Mouse (Mus musculus): ENCODE data around the gene Ppp1ca. TPM values are rescaled to one million over a fixed set of nuclear protein-coding genes. Genes with fewer than 3 reads are reported as not detected.

The Ppp1ca gene
- polyA plus RNA-seq, 1 experiment, result 609 TPM

DNA sequence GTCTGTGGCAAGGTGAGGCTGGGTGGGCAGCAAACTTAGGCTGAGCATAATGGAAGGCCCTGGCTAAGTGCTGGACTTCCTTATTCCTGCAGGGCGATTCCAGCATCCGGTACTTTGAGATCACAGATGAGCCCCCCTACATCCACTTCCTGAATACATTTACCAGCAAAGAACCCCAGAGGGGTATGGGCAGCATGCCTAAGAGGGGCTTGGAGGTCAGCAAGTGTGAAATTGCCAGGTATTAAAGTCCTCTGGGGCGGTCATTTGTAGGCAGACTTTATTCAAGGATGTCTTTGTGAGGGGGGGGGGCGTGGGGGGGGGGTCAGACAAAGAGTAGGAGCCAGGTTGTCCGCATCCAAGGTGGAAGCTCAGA, 40.4 kb upstream of the Ppp1ca start:
- TF ChIP-seq GATA1 (IDR thresholded peaks at IDR 0.05; ENCODE audit: low read length), result no peak

DNA sequence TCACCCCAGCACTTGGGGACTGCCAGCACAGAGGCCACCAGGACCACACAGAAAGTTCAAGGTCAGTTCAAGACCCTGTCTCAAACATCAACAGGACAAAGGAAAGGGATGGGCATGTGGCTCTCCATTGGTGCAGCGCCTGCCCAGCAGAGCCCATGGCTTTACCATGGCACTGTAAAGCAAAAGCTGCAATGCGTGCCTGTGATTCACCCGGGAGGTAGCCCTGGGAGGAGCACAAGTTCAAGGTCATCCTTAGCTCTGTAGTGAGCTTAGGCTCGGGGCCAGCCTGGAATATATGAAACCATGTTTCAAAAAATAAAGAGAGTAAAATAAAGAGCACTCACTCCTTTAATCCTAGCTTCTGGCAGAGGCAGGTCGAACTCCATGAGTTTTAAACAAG, 40.0 kb upstream of the Ppp1ca start:
- no peak for TF ChIP-seq GATA1 (IDR thresholded peaks at IDR 0.05; ENCODE audit: low read length)

DNA sequence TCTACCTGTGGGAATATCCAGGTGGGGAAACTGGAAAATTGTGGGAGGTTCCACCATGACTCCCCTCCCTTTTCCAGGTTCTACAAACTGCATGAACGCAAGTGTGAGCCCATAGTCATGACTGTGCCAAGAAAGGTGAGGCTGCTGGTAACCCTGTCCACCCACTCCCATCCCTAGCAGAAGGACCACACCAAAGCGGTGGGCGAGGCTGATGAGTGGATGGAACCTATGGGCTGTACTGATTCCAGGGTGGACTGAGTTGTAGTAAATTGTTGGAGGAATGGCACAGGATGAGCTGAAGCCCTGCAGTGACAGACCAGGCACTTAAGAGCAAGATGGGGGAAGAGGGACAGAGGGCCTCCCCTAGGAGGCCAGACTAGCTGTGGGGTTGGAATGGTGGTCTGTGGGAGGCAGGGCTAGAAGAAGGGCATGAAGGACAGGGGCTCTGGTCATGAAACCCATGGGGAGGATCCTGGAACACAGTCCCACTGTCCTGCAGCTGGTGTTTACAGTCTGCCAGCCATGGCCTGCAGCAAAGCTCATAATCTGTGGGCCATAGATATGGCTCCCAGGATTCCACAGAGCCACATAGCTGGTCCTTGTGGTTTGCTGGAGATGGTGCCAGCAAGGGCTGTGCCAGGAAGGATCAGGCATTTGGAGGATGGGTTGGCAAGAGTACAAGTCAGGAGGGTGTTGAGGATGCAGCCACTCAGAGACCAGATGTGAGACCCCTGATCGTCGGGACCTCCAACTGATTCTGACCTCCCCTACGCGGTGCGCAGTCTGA, 39.2 kb upstream of the Ppp1ca start:
- no peak for TF ChIP-seq GATA1 (IDR thresholded peaks at IDR 0.05; ENCODE audit: low read length)

DNA sequence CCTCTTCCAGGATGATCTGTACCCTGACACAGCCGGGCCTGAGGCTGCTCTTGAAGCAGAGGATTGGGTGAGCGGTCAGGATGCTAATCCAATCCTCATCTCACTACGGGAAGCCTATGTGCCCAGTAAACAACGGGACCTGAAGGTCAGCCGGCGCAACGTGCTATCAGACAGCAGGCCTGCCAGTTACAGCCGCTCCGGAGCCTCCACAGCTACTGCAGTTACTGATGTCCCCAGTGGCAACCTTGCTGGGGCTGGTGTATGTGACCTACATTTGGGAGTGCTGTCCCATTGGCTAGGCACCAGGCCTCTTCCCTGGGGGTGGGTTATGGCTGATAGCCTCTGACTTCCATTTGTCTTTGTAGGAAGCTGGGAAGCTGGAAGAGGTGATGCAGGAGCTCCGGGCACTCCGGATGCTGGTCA, 38.6 kb upstream of the Ppp1ca start, which contains the start of gene Ptprcap:
Gene Ptprcap, plus strand, starts transcription at position 373 of the 423 bp plus-strand sequence.
- TF ChIP-seq GATA1 (IDR thresholded peaks at IDR 0.05; ENCODE audit: low read length), result no peak

DNA sequence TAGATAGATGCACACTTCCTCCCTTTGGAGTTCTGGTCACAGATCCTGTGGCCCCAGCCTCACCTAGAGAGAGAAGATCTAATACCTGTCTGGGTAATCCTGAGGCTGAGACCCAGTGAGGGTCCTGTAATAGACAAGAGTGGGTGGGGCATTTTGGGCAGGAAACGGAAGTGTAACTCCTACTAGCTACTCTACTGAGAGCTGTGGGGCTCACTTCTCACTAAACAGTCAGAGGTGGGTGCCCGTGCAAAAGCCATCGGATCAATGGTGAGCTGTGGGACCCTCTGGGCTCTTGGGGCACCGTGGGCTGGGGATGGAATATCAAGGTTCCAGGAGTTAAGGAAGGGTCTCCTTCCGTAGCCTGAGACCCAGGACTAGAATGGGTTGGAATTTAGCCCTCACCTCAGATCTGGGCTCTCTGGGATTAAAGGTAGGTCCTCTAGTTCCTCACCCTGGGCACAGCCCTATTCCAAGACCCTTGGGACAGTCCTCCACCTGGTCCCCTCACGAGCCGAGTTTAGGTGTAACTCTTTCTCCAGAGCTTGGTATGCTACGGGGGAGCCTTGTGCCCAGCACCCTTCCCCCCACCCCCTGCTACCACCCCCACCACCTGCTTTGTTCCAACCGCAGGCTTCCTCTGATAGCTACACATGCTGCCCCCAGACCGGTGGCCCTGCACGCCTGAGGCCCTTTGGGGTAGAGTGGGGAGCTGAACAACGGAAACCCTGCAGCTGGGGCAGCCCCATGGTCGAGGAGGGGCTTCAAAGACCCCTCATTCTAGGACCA, 37.2 kb upstream of the Ppp1ca start:
- no peak for TF ChIP-seq GATA1 (IDR thresholded peaks at IDR 0.05; ENCODE audit: low read length)

DNA sequence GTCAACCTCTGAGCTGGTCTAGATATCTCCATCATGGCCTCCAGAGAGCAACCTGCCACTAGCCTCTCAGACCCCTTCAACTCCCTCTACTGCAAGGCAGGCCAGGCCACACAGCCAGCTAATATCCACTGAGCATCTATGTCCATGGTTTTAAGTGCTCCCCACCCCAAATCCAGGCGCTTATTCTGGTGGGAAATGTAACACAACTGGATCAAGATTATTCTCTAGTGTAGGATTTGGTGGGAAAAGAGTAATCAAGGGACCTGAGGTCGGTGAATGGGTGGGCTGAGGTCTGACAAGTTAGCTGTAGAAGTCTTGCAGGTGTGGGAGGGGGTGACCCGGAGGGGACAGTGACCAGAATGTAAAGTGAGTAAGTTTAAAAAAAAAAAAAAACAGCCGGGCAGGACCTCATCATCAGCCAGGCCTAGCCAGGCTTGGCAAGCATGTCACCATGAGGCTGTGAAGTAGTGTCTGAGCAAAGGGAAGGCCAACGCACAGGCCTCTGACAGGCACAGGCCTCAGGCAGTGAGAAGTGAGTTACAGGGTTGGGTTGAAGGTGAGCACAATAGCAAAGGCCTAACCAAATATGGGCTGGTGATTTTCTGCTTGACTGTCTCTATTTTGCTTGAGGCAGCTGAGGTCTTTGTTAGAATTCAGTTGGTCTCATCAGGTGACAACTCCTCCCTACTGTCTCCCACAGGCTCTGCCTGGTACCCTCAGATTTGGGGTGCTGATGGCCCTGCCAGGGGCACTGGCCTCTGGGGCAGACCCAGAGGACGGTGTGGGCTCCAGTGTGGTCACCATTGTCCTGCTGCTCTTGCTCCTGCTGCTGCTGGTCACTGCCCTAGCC, 36.4 kb upstream of the Ppp1ca start:
- no peak for TF ChIP-seq GATA1 (IDR thresholded peaks at IDR 0.05; ENCODE audit: low read length)

DNA sequence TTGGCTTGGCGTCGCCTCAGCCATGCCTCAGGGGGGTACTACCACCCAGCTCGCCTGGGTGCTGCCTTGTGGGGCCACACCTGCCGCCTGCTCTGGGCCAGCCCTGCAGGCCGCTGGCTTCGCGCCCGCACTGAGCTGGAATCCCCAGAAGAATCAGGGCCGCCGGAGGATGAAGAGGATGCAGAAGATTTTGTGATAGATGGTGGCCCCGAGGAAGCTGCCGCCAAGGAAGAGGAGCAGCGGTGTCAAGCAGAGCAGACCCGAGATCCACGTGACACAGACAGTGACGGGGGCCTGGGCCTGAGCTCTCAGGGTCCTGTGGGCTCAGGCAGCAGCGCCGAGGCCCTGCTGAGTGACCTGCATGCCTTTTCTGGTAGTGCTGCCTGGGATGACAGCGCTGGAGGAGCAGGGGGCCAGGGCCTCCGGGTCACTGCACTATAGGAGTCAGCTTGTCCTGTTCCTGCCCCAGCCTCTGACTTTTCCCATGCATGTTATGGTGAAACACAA, 35.7 kb upstream of the Ppp1ca start:
- TF ChIP-seq GATA1 (IDR thresholded peaks at IDR 0.05; ENCODE audit: low read length), result no peak

DNA sequence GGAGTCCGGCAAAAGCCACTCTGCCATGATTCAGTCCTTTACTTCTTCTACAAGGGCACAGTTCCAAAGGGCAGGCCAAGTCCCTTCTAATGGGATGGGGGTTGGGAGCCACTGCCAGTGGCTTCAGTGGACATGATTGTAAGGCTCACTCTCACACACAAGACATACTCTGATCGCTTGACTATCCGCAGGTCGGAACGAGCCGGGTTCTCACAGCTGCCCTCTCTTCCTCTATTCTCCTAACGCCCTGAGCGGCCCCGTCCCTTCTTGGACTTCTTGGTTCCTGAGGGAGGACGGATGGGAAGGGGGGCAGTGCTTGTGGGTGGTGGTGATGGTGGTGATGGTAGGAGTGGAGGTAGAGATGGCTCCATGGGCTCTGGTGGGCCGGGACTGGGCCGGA, 35.1 kb upstream of the Ppp1ca start:
- TF ChIP-seq GATA1 (IDR thresholded peaks at IDR 0.05; ENCODE audit: low read length), result no peak

DNA sequence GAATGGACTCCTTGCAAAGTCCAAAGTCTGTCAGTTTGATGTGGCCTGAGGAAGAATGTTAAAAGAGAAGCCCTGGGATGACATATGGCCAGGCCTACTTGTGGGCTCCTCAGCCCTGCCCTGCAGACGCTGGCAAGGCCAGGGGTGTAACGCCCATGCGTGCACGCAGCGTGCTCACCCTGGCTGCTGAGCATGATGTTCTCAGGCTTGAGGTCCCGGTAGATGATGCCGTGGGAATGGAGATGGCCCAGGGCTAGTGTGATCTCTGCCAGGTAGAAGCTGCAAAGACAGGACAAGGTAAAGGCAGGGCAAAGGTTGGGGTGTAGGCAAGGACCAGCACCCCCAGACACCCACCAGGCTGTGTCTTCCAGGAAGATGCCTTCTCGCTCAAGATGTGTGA, 32.8 kb upstream of the Ppp1ca start:
- TF ChIP-seq GATA1 (IDR thresholded peaks at IDR 0.05; ENCODE audit: low read length), result no peak

DNA sequence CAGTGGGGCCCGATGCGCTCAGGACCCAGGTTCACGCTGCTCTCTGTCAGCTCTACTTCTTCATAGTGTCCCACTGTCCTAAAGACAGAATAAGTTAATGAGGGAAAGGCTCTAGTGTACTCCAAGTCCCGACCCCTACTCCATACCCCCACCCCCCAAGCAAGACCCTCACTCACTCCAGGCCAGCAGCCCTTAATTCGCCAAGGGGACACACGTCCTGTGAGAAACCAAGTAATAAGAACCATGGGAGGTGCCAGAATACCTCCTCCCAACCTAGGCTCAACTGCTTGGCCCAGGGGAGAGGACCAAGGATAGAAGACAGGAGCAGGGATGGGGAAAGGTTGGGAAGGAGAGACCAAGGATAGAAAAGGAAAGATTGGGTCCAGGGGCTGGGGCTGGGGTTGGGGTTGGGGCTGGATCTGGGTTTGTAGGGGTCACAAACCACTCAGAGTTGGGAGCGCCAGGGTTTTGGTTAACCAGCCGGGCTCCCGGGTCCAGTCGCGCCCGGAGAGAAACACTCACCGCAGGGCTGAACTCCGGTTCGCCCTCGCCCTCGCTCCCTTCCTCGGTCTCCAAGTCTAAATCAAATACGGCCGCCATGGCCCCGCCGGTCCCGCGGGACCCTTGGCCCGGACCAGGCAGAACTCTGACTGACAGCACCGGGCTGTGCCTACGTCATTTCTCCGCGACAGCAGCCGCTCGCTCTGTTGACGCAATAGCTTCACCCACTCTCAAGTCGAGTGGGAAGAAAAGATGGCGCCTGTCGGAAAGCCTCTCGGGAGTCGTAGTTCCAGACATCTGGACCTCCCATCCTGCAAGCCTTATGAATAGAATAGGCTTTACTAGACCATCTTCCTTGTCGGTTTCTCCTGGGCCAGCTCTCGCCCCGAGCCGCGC, 29.0 kb upstream of the Ppp1ca start, which contains the start of gene Rps6kb2:
Gene Rps6kb2, minus strand, starts transcription at position 709 of the 897 bp plus-strand sequence.
- no peak for TF ChIP-seq GATA1 (IDR thresholded peaks at IDR 0.05; ENCODE audit: low read length)

DNA sequence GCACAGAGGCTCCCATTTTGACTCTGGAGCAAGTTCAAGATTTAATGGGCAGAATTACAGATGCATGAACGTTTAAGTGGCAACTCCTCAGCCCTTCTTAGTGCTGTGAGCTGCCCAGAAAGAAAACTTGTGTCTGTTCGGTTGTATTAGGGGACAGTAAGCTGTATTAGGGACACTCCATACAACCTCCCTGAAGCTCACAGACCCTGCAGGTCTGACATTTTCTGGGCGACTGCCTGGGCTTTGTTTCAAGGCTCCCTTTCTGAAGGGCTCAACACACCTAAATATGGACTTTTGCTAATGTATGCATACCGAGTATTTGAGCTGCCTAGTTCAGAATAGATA, 28.4 kb upstream of the Ppp1ca start:
- TF ChIP-seq GATA1 (IDR thresholded peaks at IDR 0.05; ENCODE audit: low read length), result no peak

DNA sequence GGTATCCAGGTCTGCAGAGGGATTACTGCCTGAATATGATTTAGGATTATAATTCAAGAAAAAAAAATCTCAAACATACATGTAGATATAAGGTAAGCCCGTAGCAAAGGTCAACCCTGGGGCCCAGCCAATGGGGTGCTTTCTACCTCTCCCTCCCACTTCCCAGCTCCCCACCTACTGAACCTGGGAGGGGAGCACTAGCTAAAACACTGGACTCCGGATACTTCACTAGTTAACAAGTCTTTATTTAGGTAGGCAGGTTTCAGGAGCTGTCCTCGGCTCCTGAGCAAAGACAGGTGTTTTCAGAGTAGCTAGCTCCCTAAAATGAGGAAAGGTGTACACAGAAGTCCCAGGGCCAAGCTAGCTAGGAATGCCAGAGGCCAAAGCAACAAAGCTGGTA, 27.8 kb upstream of the Ppp1ca start:
- no peak for TF ChIP-seq GATA1 (IDR thresholded peaks at IDR 0.05; ENCODE audit: low read length)

DNA sequence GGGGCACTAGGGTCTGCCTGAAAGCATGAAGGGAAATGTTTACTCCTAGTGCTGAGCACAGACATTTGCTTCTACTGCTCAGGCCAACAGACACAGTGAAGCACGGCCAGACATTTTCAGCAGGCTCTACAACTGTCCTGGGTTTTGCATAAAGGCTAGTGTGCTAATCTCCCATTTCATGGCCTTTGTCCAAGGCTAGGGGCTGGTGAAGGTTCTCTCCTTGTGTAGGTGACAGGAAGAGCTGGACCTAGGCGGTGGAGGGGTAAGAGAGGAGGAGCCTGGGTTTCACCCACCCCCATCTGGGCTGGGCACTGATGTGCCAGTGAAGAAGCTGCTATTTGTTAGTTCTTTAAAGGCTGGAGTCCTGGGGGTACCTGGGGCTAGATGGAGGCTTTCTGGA, 27.1 kb upstream of the Ppp1ca start:
- TF ChIP-seq GATA1 (IDR thresholded peaks at IDR 0.05; ENCODE audit: low read length), result no peak

DNA sequence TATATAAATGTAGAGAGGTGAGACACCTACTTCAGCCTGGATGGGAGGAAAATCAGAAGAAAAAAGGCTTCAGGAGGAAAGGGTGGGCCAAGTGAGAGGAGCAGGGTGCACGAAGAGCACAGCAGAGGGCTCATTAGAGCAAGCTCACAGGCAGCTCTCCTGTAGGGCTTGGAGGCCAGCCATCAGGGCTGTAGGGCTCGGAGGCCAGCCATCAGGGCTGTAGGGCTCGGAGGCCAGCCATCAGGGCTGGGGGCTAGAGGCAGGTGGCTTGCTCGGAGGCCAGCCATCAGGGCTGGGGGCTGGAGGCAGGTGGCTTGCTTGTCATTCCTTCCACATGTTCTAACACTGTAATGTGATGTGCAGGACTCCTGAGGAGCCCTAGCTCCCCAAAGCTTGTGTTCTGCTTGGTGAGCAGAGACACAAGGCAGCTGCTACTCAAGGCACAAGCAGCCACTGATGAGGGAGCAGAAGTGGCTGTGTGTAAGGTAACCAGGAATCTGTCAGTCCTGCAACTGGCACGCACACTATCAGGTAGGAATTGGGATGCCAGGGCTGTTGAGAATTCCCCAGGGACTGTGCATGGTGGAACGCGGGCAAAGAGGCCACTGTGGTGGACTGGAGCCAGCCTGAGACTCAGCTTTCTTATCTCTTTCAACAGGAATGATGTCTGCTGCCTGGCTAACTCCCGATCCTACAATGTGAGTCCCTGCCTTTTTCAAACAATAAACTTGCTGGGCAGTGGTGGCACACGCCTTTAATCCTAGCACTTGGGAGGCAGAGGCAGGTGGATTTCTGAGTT, 25.0 kb upstream of the Ppp1ca start:
- no peak for TF ChIP-seq GATA1 (IDR thresholded peaks at IDR 0.05; ENCODE audit: low read length)

Measured in G1E-ER4 (cell line).